Mouse (Mus musculus) lung, embryonic 15.5 days (tissue): ENCODE measurements around the gene Ncaph2. TPM values are rescaled to one million over a fixed set of nuclear protein-coding genes. Genes with fewer than 3 reads are reported as not detected.

Experiments
- ATAC-seq: fragments of 200-750 bp; cut with Nextera tagmentation; 2 replicates; pipeline ENCODE4 v1.8.0; 2017; ENCODE audit warnings: moderate number of reproducible peaks, borderline replicate concordance; ENCODE audit not compliant: low FRiP score, low TSS enrichment; ENCODE audit errors: extremely low read depth
- H3K27ac ChIP-seq: fragments of 300-500 bp; sonication (generic); 2 replicates; pipeline ENCODE4 v1.5.1; 2015; ENCODE audit warnings: moderate library complexity, mild to moderate bottlenecking, inconsistent platforms
- H3K27me3 ChIP-seq: fragments of 300-500 bp; sonication (generic); 2 replicates; pipeline ENCODE4 v1.6.1; 2015; ENCODE audit warnings: inconsistent platforms
- H3K36me3 ChIP-seq: fragments of 300-500 bp; sonication (generic); 2 replicates; pipeline ENCODE4 v1.6.1; 2015; ENCODE audit warnings: inconsistent platforms
- H3K4me1 ChIP-seq: fragments of 300-500 bp; sonication (generic); 2 replicates; pipeline ENCODE4 v1.6.1; 2015; ENCODE audit warnings: inconsistent platforms
- H3K4me2 ChIP-seq: fragments of 300-500 bp; sonication (generic); 2 replicates; pipeline ENCODE4 v1.6.1; 2015; ENCODE audit warnings: inconsistent platforms, mild to moderate bottlenecking, moderate library complexity
- H3K4me3 ChIP-seq: fragments of 300-500 bp; sonication (generic); 2 replicates; pipeline ENCODE4 v1.5.1; 2015; ENCODE audit warnings: mild to moderate bottlenecking, inconsistent platforms
- H3K9ac ChIP-seq: fragments of 300-500 bp; sonication (generic); 2 replicates; pipeline ENCODE4 v1.6.1; 2015; ENCODE audit warnings: inconsistent platforms
- H3K9me3 ChIP-seq: fragments of 300-500 bp; sonication (generic); 2 replicates; pipeline ENCODE4 v1.6.1; 2016; ENCODE audit warnings: inconsistent platforms
- WGBS: fragments of 180-500 bp; shearing (Covaris S2); methylation state at CpG from one replicate; pipeline ENCODE4 v1.1.7; 2015; 5-methylcytosine and 5-hydroxymethylcytosine counted together
- polyA plus RNA-seq: library from polyadenylated mRNA; unstranded; fragments of >200 nt; fragmentation: Nextera tagmentation; extraction: Ambion mirVana; gene quantifications from 2 replicates; pipeline ENCODE4 v1.2.1, GENCODE M21; 2015

The Ncaph2 gene
- 160 and 168 TPM in 2 replicates for polyA plus RNA-seq

GRCm38 (mm10) chr15:89355241-89356187, at the start of gene Ncaph2, which contains the start of gene Lmf2:
Ncaph2 (plus strand) TSS chr15:89355719.
Lmf2 (minus strand) TSS chr15:89355659.
- no peaks in the 10 kb centered on the region for H3K27me3 ChIP-seq
- H3K9me3 ChIP-seq, result no peaks in the 10 kb centered on the region
- ATAC-seq, result peak; percentile 91
- peak within 1 kb of the TSS; percentile 77 for H3K4me2 ChIP-seq
- peak within 1 kb of the TSS; percentile 81 for H3K4me3 ChIP-seq
- H3K36me3 ChIP-seq, result peaks cover 48% of the 10 kb centered on the region
- peak within 1 kb of the TSS; percentile 91 for H3K9ac ChIP-seq
- under 1% methylated on average over 63 of the region's 64 CpGs for WGBS
- peaks cover 31% of the 10 kb centered on the region for H3K4me1 ChIP-seq
- H3K27ac ChIP-seq, result peak within 1 kb of the TSS; percentile 91

- peaks cover 6% of the 10 kb centered on the region; the same call in 1 of the 2 replicates for H3K4me1 ChIP-seq
- H3K9me3 ChIP-seq, result no peaks in the 10 kb centered on the region
- H3K4me3 ChIP-seq, result no peak overlapping the region
- ATAC-seq, result no peak
- H3K27me3 ChIP-seq, result no peaks in the 10 kb centered on the region
- no peak overlapping the region for H3K9ac ChIP-seq
- H3K4me2 ChIP-seq, result no peak overlapping the region
- peaks cover 56% of the 10 kb centered on the region for H3K36me3 ChIP-seq
- 57% methylated on average over 1 of the region's 1 CpGs for WGBS
- H3K27ac ChIP-seq, result no peak overlapping the region
These were observed 49.6 kb upstream of the Ncaph2 start for GRCm38 (mm10) chr15:89305966-89306365.

- H3K9ac ChIP-seq, result no peak overlapping the region
- no peak overlapping the region for H3K4me3 ChIP-seq
- no peak overlapping the region for H3K4me2 ChIP-seq
- H3K9me3 ChIP-seq, result no peaks in the 10 kb centered on the region
- no peak for ATAC-seq
- H3K4me1 ChIP-seq, result peaks cover 6% of the 10 kb centered on the region; the same call in 1 of the 2 replicates
- H3K27ac ChIP-seq, result no peak overlapping the region
- 88% methylated on average over 13 of the region's 13 CpGs for WGBS
- peaks cover 43% of the 10 kb centered on the region for H3K36me3 ChIP-seq
- H3K27me3 ChIP-seq, result no peaks in the 10 kb centered on the region
These were observed 48.1 kb upstream of the Ncaph2 start for GRCm38 (mm10) chr15:89307461-89307860.

GRCm38 (mm10) chr15:89308406-89309139, 46.9 kb upstream of the Ncaph2 start:
- H3K4me3 ChIP-seq, result no peak overlapping the region
- no peaks in the 10 kb centered on the region for H3K27me3 ChIP-seq
- ATAC-seq, result no peak
- H3K4me2 ChIP-seq, result no peak overlapping the region
- 81% methylated on average over 7 of the region's 7 CpGs for WGBS
- H3K36me3 ChIP-seq, result peaks cover 32% of the 10 kb centered on the region
- H3K9me3 ChIP-seq, result no peaks in the 10 kb centered on the region
- no peak overlapping the region for H3K27ac ChIP-seq
- no peak overlapping the region for H3K9ac ChIP-seq
- peaks cover 13% of the 10 kb centered on the region for H3K4me1 ChIP-seq

GRCm38 (mm10) chr15:89309962-89310498, 45.5 kb upstream of the Ncaph2 start:
- Histone ChIP-seq H3K27ac (no peak overlapping the region), H3K9ac (no peak overlapping the region), H3K4me3 (no peak overlapping the region), H3K4me1 (peaks cover 23% of the 10 kb centered on the region), H3K9me3 (no peaks in the 10 kb centered on the region), H3K36me3 (peaks cover 20% of the 10 kb centered on the region), H3K4me2 (no peak overlapping the region), H3K27me3 (no peaks in the 10 kb centered on the region)
- no peak for ATAC-seq
- WGBS, result 49% methylated on average over 6 of the region's 6 CpGs

GRCm38 (mm10) chr15:89313359-89313758, 42.2 kb upstream of the Ncaph2 start:
- no peak for ATAC-seq
- 62% methylated on average over 4 of the region's 4 CpGs for WGBS
- no peak overlapping the region for H3K27ac ChIP-seq
- H3K9ac ChIP-seq, result no peak overlapping the region
- no peaks in the 10 kb centered on the region for H3K27me3 ChIP-seq
- no peaks in the 10 kb centered on the region for H3K9me3 ChIP-seq
- peak overlapping the region; percentile 65 for H3K4me2 ChIP-seq
- H3K4me3 ChIP-seq, result peak overlapping the region; percentile 2; the same call in 1 of the 2 replicates
- H3K4me1 ChIP-seq, result peaks cover 27% of the 10 kb centered on the region
- no peaks in the 10 kb centered on the region for H3K36me3 ChIP-seq

- 36% methylated on average over 3 of the region's 3 CpGs for WGBS
- Histone ChIP-seq H3K27me3 (no peaks in the 10 kb centered on the region), H3K9ac (peak overlapping the region; percentile 94), H3K36me3 (no peaks in the 10 kb centered on the region), H3K4me3 (peak overlapping the region; percentile 99), H3K4me2 (peak overlapping the region; percentile 65), H3K4me1 (peaks cover 27% of the 10 kb centered on the region), H3K9me3 (no peaks in the 10 kb centered on the region), H3K27ac (no peak overlapping the region)
- no peak; the same call in 1 of the 2 replicates for ATAC-seq
These were observed 41.4 kb upstream of the Ncaph2 start for GRCm38 (mm10) chr15:89314107-89314506.

- ATAC-seq, result peak; percentile 39
- WGBS, result under 1% methylated on average over 58 of the region's 58 CpGs
These were observed 40.9 kb upstream of the Ncaph2 start for GRCm38 (mm10) chr15:89314511-89315189.

GRCm38 (mm10) chr15:89315190-89315731, 40.3 kb upstream of the Ncaph2 start, which contains the start of gene Sbf1:
Sbf1 (minus strand) TSS chr15:89315311.
- peak within 1 kb of the TSS; percentile 42; the same call in 1 of the 2 replicates for H3K27ac ChIP-seq
- under 1% methylated on average over 37 of the region's 37 CpGs for WGBS
- H3K4me2 ChIP-seq, result peak within 1 kb of the TSS; percentile 74
- H3K4me3 ChIP-seq, result peak within 1 kb of the TSS; percentile 99
- H3K4me1 ChIP-seq, result peaks cover 27% of the 10 kb centered on the region
- no peaks in the 10 kb centered on the region for H3K9me3 ChIP-seq
- no peaks in the 10 kb centered on the region for H3K27me3 ChIP-seq
- H3K36me3 ChIP-seq, result no peaks in the 10 kb centered on the region
- ATAC-seq, result peak; percentile 100
- peak within 1 kb of the TSS; percentile 94 for H3K9ac ChIP-seq

More at GRCm38 (mm10) chr15:89314511-89315189, 40.9 kb upstream of the Ncaph2 start:
- Histone ChIP-seq H3K9ac (peak overlapping the region; percentile 94), H3K36me3 (no peaks in the 10 kb centered on the region), H3K27ac (peak overlapping the region; percentile 42; the same call in 1 of the 2 replicates), H3K9me3 (no peaks in the 10 kb centered on the region), H3K4me1 (peaks cover 27% of the 10 kb centered on the region), H3K4me2 (peak overlapping the region; percentile 65), H3K4me3 (peak overlapping the region; percentile 99), H3K27me3 (no peaks in the 10 kb centered on the region)

GRCm38 (mm10) chr15:89316146-89316545, 39.4 kb upstream of the Ncaph2 start:
- Histone ChIP-seq H3K4me2 (peak overlapping the region; percentile 74; the same call in 1 of the 2 replicates), H3K27ac (no peak overlapping the region), H3K4me3 (peak overlapping the region; percentile 99; the same call in 1 of the 2 replicates), H3K36me3 (no peaks in the 10 kb centered on the region), H3K27me3 (no peaks in the 10 kb centered on the region), H3K9me3 (no peaks in the 10 kb centered on the region), H3K9ac (no peak overlapping the region), H3K4me1 (peaks cover 21% of the 10 kb centered on the region)
- no peak for ATAC-seq
- 58% methylated on average over 11 of the region's 11 CpGs for WGBS
